Mouse (Mus musculus) kidney, postnatal 0 days (tissue): ENCODE measurements at regions not wholly inside any gene's neighbourhood (a gene's known extent, or its start where the extent isn't known, plus 50 kb on each side); places are given as distances from the start of the nearest gene placed in this dataset.

Source experiments
- ATAC-seq: fragments of 200-750 bp; cut with Nextera tagmentation; replicated peaks from 2 replicates; pipeline ENCODE4 v1.8.0; 2017; ENCODE audit warnings: low read depth, moderate number of reproducible peaks, moderate TSS enrichment, moderate library complexity; ENCODE audit not compliant: low FRiP score
- DNase-seq: peaks from one replicate; pipeline ENCODE4 v3.0.0-alpha.2; 2016; ENCODE audit warnings: low spot score
- H3K27ac ChIP-seq: fragments of 300-500 bp; sonication (generic); 2 replicates; pipeline ENCODE4 v1.5.1; 2014; ENCODE audit warnings: mild to moderate bottlenecking
- H3K27me3 ChIP-seq: fragments of 300-500 bp; sonication (generic); 2 replicates; pipeline ENCODE4 v1.6.1; 2014; ENCODE audit warnings: low read length, mixed read lengths; ENCODE audit not compliant: insufficient read depth
- H3K36me3 ChIP-seq: fragments of 300-500 bp; sonication (generic); 2 replicates; pipeline ENCODE4 v1.6.1; 2014; ENCODE audit warnings: low read length, mixed read lengths; ENCODE audit not compliant: insufficient read depth
- H3K4me1 ChIP-seq: fragments of 300-500 bp; sonication (generic); replicated peaks from 2 replicates; pipeline ENCODE4 v1.6.1; 2014; ENCODE audit warnings: antibody characterized with exemption, low read length, mixed read lengths; ENCODE audit not compliant: insufficient read depth
- H3K4me2 ChIP-seq: fragments of 300-500 bp; sonication (generic); 2 replicates; pipeline ENCODE4 v1.6.1; 2014; ENCODE audit warnings: mild to moderate bottlenecking, low read length, moderate library complexity, mixed read lengths
- H3K4me3 ChIP-seq: fragments of 300-500 bp; sonication (generic); replicated peaks from 2 replicates; pipeline ENCODE4 v1.5.1; 2014; ENCODE audit warnings: low read depth, low read length
- H3K9ac ChIP-seq: fragments of 300-500 bp; sonication (generic); 2 replicates; pipeline ENCODE4 v1.6.1; 2014; ENCODE audit warnings: low read depth, low read length
- H3K9me3 ChIP-seq: fragments of 300-500 bp; sonication (generic); replicated peaks from 2 replicates; pipeline ENCODE4 v1.6.1; 2016; ENCODE audit warnings: low read length, inconsistent platforms, mixed read lengths
- CTCF ChIP-seq: IDR thresholded peaks from 2 replicates; pipeline ENCODE4 v1.5.1; 2016; ENCODE audit warnings: antibody characterized with exemption, low read depth, mild to moderate bottlenecking, moderate library complexity
- WGBS: fragments of 180-500 bp; shearing (Covaris S2); extraction: QIAGEN DNeasy Blood & Tissue Kit; methylation state at CpG from one replicate; pipeline ENCODE4 v1.1.7; 2014; 5-methylcytosine and 5-hydroxymethylcytosine counted together

- TF ChIP-seq CTCF: no peak
- H3K27ac ChIP-seq: no peak overlapping the region
- DNase-seq: no peak
- WGBS: 65% methylated on average over 1 of the region's 1 CpGs
- no peaks in the 10 kb centered on the region for H3K36me3 ChIP-seq
- no peaks in the 10 kb centered on the region for H3K4me1 ChIP-seq
- no peak for ATAC-seq
- H3K9me3 ChIP-seq: no peaks in the 10 kb centered on the region
- no peaks in the 10 kb centered on the region for H3K27me3 ChIP-seq
- H3K4me3 ChIP-seq: no peak overlapping the region
- no peak overlapping the region for H3K4me2 ChIP-seq
- H3K9ac ChIP-seq: no peak overlapping the region
Measured at GRCm38 (mm10) chr15:52953480-52953879, 931.2 kb upstream of the Gm7489 start.

GRCm38 (mm10) chr15:52954715-52955593 lies 929.8 kb upstream of the Gm7489 start:
- no peak overlapping the region for H3K4me3 ChIP-seq
- no peaks in the 10 kb centered on the region for H3K9me3 ChIP-seq
- DNase-seq (no peak), ATAC-seq (no peak)
- no peak for TF ChIP-seq CTCF
- no peak overlapping the region for H3K4me2 ChIP-seq
- no peaks in the 10 kb centered on the region for H3K4me1 ChIP-seq
- H3K27ac ChIP-seq: no peak overlapping the region
- 70% methylated on average over 7 of the region's 7 CpGs for WGBS
- H3K36me3 ChIP-seq: no peaks in the 10 kb centered on the region
- H3K9ac ChIP-seq: no peak overlapping the region
- no peaks in the 10 kb centered on the region for H3K27me3 ChIP-seq

- DNase-seq (no peak), ATAC-seq (no peak)
- Histone ChIP-seq H3K27me3 (no peaks in the 10 kb centered on the region), H3K27ac (no peak overlapping the region), H3K4me1 (no peaks in the 10 kb centered on the region), H3K9me3 (no peaks in the 10 kb centered on the region), H3K36me3 (no peaks in the 10 kb centered on the region), H3K9ac (no peak overlapping the region), H3K4me2 (no peak overlapping the region), H3K4me3 (no peak overlapping the region)
- WGBS: 56% methylated on average over 2 of the region's 2 CpGs
- no peak for TF ChIP-seq CTCF
Measured at GRCm38 (mm10) chr15:52959711-52960110, 925.0 kb upstream of the Gm7489 start.

GRCm38 (mm10) chr15:52961491-52961890 lies 923.2 kb upstream of the Gm7489 start:
- WGBS: 77% methylated on average over 3 of the region's 3 CpGs
- no peak for TF ChIP-seq CTCF
- Histone ChIP-seq H3K27me3 (no peaks in the 10 kb centered on the region), H3K9ac (no peak overlapping the region), H3K36me3 (no peaks in the 10 kb centered on the region), H3K9me3 (no peaks in the 10 kb centered on the region), H3K4me1 (no peaks in the 10 kb centered on the region), H3K4me2 (no peak overlapping the region), H3K27ac (no peak overlapping the region), H3K4me3 (no peak overlapping the region)
- no peak for ATAC-seq
- DNase-seq: no peak

GRCm38 (mm10) chr15:52963918-52964317 lies 920.8 kb upstream of the Gm7489 start:
- Histone ChIP-seq H3K9me3 (no peaks in the 10 kb centered on the region), H3K27me3 (no peaks in the 10 kb centered on the region), H3K4me1 (no peaks in the 10 kb centered on the region), H3K4me3 (no peak overlapping the region), H3K36me3 (no peaks in the 10 kb centered on the region), H3K9ac (no peak overlapping the region), H3K27ac (no peak overlapping the region), H3K4me2 (no peak overlapping the region)
- 64% methylated on average over 2 of the region's 2 CpGs for WGBS
- no peak for TF ChIP-seq CTCF
- ATAC-seq (no peak), DNase-seq (no peak)

- H3K27me3 ChIP-seq: no peaks in the 10 kb centered on the region
- H3K4me2 ChIP-seq: no peak overlapping the region
- WGBS: 84% methylated on average over 1 of the region's 1 CpGs
- DNase-seq: no peak
- no peak overlapping the region for H3K27ac ChIP-seq
- no peak for ATAC-seq
- no peaks in the 10 kb centered on the region for H3K36me3 ChIP-seq
- H3K4me1 ChIP-seq: no peaks in the 10 kb centered on the region
- no peak for TF ChIP-seq CTCF
- no peak overlapping the region for H3K9ac ChIP-seq
- H3K9me3 ChIP-seq: no peaks in the 10 kb centered on the region
- H3K4me3 ChIP-seq: no peak overlapping the region
Measured at GRCm38 (mm10) chr15:52964403-52964802, 920.3 kb upstream of the Gm7489 start.
